Mouse (Mus musculus) urinary bladder, postnatal 4 days (tissue): ENCODE results near the gene Ube2n.
"Not testable (repeated sequence)": the region's sequence is repeated elsewhere in the genome, so short reads cannot be mapped to it uniquely, and the experiment has no call there.

Source experiments
- DNase-seq, 2 experiments: peaks; one replicate each; pipeline ENCODE4 v3.0.0; 2021 to 2022; ENCODE audit warnings: low spot score in 2 of 2

The Ube2n gene

GRCm38 (mm10) chr10:95525871-95526270 lies 10.9 kb downstream of the Ube2n start:
- DNase-seq: no peak

- DNase-seq: no peak
These were observed 11.7 kb downstream of the Ube2n start for GRCm38 (mm10) chr10:95526495-95527122.

GRCm38 (mm10) chr10:95530551-95531121 lies 15.7 kb downstream of the Ube2n start:
- no peak for DNase-seq

GRCm38 (mm10) chr10:95532916-95533315 lies 18.0 kb downstream of the Ube2n start:
- DNase-seq: no peak

GRCm38 (mm10) chr10:95533382-95533781 lies 18.4 kb downstream of the Ube2n start:
- no peak for DNase-seq

- no peak for DNase-seq
These were observed 20.7 kb downstream of the Ube2n start for GRCm38 (mm10) chr10:95535399-95536221.

GRCm38 (mm10) chr10:95536222-95536541 lies 21.2 kb downstream of the Ube2n start:
- DNase-seq: no peak

GRCm38 (mm10) chr10:95539260-95539659 lies 24.3 kb downstream of the Ube2n start:
- DNase-seq: no peak

- DNase-seq: no peak
These were observed 24.9 kb downstream of the Ube2n start for GRCm38 (mm10) chr10:95539841-95540240.

GRCm38 (mm10) chr10:95542916-95543315 lies 28.0 kb downstream of the Ube2n start:
- DNase-seq: no peak

GRCm38 (mm10) chr10:95543377-95543776 lies 28.4 kb downstream of the Ube2n start:
- DNase-seq: no peak

GRCm38 (mm10) chr10:95544004-95544403 lies 29.1 kb downstream of the Ube2n start:
- no peak for DNase-seq

- DNase-seq: no peak
These were observed 29.7 kb downstream of the Ube2n start for GRCm38 (mm10) chr10:95544651-95545050.

- no peak for DNase-seq
These were observed 30.1 kb downstream of the Ube2n start for GRCm38 (mm10) chr10:95545051-95545450.

GRCm38 (mm10) chr10:95546178-95546577 lies 31.2 kb downstream of the Ube2n start:
- DNase-seq: no peak

GRCm38 (mm10) chr10:95548154-95548826 lies 33.3 kb downstream of the Ube2n start:
- DNase-seq: no peak

- not testable (repeated sequence) for DNase-seq
These were observed 34.1 kb downstream of the Ube2n start for GRCm38 (mm10) chr10:95549080-95549479.

GRCm38 (mm10) chr10:95550506-95550905 lies 35.6 kb downstream of the Ube2n start:
- no peak for DNase-seq

- DNase-seq: no peak
These were observed 36.8 kb downstream of the Ube2n start for GRCm38 (mm10) chr10:95551752-95552151.

- no peak for DNase-seq
These were observed 37.4 kb downstream of the Ube2n start for GRCm38 (mm10) chr10:95552326-95552725.

GRCm38 (mm10) chr10:95555866-95556265 lies 40.9 kb downstream of the Ube2n start:
- no peak for DNase-seq

GRCm38 (mm10) chr10:95557337-95557828 lies 42.4 kb downstream of the Ube2n start:
- DNase-seq: no peak
